Mouse (Mus musculus) olfactory bulb, adult 2 months (tissue): ENCODE measurements around the gene Tenm3.

ENCODE experiments used
- CTCF ChIP-seq: fragments of 200-500 bp; IDR thresholded peaks from 2 replicates; pipeline ENCODE4 v1.5.1; 2012; ENCODE audit warnings: low read depth, mild to moderate bottlenecking, low read length, moderate library complexity; ENCODE audit not compliant: insufficient read depth
- POLR2A ChIP-seq: fragments of 200-500 bp; IDR thresholded peaks from 2 replicates; pipeline ENCODE4 v1.6.1; 2012; ENCODE audit warnings: mild to moderate bottlenecking, low read depth, low read length, moderate library complexity; ENCODE audit not compliant: insufficient read depth

DNA sequence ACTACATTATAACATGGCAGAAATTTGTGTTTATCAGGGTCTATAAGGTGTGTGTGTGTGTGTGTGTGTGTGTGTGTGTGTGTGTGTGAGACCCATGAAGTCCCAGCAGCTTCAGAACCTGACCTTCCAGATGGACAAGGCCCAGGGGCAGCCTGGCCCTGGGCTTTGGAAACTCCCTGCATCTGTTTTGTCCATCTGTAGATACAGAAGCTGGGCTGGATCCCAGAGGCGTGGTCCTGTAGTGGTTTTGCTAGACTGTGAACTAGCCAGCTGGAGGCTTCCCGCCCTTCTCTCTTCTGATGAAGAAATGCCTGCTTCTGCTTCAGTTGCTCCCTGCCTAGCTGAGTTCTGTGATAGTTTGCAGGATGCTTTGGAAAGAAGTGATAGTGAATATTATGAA lies 599.9 kb downstream of the Tenm3 start:
- no peak for TF ChIP-seq POLR2A
- TF ChIP-seq CTCF = no peak
